Mouse (Mus musculus): ENCODE measurements around the gene Alx3. TPM values are rescaled to one million over a fixed set of nuclear protein-coding genes. Genes with fewer than 3 reads are reported as not detected.
"Not testable (repeated sequence)": the region's sequence is repeated elsewhere in the genome, so short reads cannot be mapped to it uniquely, and the experiment has no call there.

Gene Alx3
- polyA plus RNA-seq, 1 experiment from 2014 or later, result 0.10 TPM

DNA sequence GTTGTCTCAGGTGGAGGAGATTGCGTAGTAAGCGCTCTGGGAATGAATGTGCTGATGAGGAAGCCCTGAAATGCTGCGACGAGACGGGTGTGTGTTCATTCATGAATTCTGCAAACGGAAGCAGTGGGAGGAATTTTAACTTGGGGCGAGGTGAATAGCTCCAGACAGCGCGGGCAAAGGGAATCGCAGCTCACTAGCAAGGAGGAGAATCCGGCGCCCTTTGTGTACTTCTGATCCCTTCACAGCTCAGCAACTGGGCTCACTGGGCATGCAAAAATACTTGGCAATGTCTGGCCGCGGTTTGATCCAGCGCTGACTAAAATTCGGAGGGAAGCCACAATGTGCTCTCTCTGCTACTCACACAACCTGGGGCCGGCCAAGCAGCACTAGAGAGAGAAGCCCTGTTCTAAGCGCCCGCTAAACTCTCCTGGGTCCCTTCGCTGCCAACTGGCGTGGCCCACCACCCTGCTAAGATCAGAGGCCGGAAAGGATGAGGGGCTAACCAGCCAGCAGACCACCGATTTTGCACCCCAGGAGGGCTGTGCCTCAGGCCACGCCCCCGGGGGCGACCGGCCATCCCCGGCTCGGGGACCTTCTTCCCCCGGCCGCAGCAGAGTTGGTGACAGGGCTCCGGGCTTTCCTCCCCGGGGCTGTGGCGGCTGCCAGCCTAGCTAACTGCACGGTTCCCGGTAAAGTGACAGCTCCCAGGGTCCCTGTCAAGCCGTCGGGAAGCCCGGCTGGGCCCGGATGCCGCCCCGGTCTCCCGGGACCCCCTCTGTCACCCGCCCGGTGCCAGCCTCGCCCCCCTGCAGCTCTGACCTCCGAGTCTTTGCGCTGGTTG, 36.1 kb downstream of the Alx3 start, which contains the start of gene Gm10961:
TSS of gene Gm10961 (plus strand) at position 641 of the 841 bp plus-strand sequence.
- ChIA-PET POLR2A (interaction anchor here (1.0 to 1.4 kb wide), 3 partner anchors 8 to 63 kb away, joined by 3 to 4 read pairs (median 3); no protein-coding TSS in a partner anchor), CTCF (interaction anchor here (0.7 to 1.5 kb wide), 4 partner anchors 11 to 233 kb away, joined by 3 to 5 read pairs (median 4); no protein-coding TSS in a partner anchor)
- DNase-seq (ENCODE audit: low read depth, low spot score) (peak; percentile 53), ATAC-seq (peak; percentile 61)
- in situ Hi-C loops (cut with MboI; ENCODE audit: low pct_unique_long_range_greater_than_20kb), result no loop called here
- H3K27me3 ChIP-seq, result no peaks in the 10 kb centered on the region
- TF ChIP-seq CTCF (IDR thresholded peaks at IDR 0.05), result no peak

DNA sequence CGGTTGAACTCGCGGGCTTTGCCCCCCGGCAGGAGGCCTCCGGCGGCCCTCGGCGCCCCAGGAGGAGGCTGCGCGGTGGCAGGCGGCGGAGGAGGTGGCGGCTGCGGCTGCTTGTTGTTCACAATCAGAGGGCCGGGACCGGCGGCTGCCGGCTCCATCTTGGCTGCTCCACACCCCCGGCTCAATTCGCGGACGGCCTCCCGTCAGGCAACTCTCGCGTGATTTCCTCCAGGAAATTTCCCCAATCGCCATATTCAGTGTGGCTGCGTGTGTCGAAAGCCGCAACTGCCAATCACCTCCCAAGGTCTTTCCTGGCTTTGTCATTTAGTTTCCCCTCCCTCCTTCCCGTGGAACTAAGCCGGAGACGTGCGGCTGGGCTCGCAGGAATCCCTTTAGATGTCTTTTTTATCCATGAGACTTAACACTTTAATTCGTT, 36.7 kb downstream of the Alx3 start, which contains the start of gene Strip1:
TSS of gene Strip1 (minus strand) at position 172 of the 436 bp plus-strand sequence.
- POLR2A ChIA-PET, result interaction anchor here (1.3 to 1.4 kb wide), 2 partner anchors 9 to 20 kb away, joined by 3 to 4 read pairs; no protein-coding TSS in a partner anchor
- CTCF ChIA-PET, result no interaction called here
- no peaks in the 10 kb centered on the region for H3K27me3 ChIP-seq
- DNase-seq (ENCODE audit: low read depth, low spot score) (peak; percentile 91), ATAC-seq (peak; percentile 89)
- in situ Hi-C loops (cut with MboI; ENCODE audit: low pct_unique_long_range_greater_than_20kb), result no loop called here
- no peak for TF ChIP-seq CTCF (IDR thresholded peaks at IDR 0.05)

DNA sequence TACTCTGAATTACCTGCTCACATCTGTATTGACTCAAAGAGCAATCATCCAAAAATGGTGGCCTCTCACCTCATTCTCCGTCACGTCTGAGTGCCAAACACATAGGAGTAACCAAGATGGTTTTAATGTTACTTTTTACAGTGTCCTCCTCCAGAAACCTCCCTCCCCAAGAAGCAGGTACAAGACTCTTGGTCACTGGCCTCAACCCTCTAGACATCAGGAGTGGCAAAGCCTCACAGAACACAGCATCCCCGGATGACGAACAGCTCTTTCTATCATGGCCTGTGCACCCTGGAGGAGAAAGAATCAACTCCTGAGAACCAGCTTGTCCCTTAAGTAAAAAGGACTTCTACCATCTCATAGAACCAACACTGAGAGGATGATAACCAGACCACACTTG, 38.0 kb downstream of the Alx3 start:
- POLR2A ChIA-PET, result no interaction called here

DNA sequence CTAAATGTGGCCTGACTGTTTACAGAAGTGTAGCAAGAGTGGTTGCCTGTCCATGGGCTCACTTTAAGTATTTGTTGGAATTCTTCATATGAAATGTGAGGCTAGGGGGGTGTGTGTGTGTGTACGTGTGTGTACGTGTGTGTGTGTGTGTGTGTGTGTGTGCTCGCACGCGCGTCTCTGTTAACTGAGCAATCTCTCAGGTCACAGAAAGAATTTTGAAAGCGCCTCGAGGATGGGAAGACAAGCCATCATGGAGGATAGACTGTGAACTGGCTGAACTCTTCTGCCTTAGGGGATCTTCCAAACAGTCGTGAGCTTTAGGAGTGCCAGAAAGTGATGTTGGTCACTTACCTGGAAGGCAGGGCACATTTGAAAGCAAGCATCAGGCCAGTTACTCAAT, 39.1 kb downstream of the Alx3 start:
- DNase-seq (ENCODE audit: low read depth, low spot score) (no peak), ATAC-seq (no peak)
- POLR2A ChIA-PET, result no interaction called here
- CTCF ChIA-PET, result interaction anchor here (1.3 to 1.8 kb wide), 4 partner anchors 75 to 283 kb away, joined by 3 to 6 read pairs (median 4); no protein-coding TSS in a partner anchor
- no peaks in the 10 kb centered on the region for H3K27me3 ChIP-seq
- TF ChIP-seq CTCF (IDR thresholded peaks at IDR 0.05), result no peak
- in situ Hi-C loops (cut with MboI; ENCODE audit: low pct_unique_long_range_greater_than_20kb), result no loop called here

More for the DNA sequence above, 38.0 kb downstream of the Alx3 start:
- DNase-seq (ENCODE audit: low read depth, low spot score) (no peak), ATAC-seq (no peak)
- TF ChIP-seq CTCF (IDR thresholded peaks at IDR 0.05), result no peak
- H3K27me3 ChIP-seq, result no peaks in the 10 kb centered on the region
- in situ Hi-C loops (cut with MboI; ENCODE audit: low pct_unique_long_range_greater_than_20kb), result no loop called here
- CTCF ChIA-PET, result no interaction called here

DNA sequence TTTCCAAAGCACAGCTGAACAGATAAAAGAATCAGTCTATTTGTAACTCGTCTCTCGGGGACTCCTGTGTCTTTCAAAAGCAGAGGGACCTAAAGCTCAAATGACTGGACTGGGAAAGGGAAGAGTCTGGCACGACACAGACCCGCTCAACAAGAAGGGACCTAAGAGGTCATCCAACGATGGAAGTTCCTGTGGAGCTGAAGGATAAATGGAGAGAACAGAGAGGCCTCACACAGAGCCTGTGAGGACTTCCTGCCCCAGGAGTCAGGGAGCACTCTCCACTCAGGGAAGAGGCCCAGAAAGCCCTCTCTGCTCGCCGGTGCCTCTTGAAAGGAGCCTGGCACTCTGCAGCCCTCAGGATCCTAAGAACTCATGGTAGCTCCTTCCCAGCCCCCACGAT, 41.0 kb downstream of the Alx3 start:
- in situ Hi-C loops (cut with MboI; ENCODE audit: low pct_unique_long_range_greater_than_20kb), result no loop called here
- no peak for ATAC-seq
- CTCF ChIA-PET, result interaction anchor here (1.0 to 1.3 kb wide), 3 partner anchors 8 to 22 kb away, joined by 3 to 4 read pairs (median 3); no protein-coding TSS in a partner anchor

DNA sequence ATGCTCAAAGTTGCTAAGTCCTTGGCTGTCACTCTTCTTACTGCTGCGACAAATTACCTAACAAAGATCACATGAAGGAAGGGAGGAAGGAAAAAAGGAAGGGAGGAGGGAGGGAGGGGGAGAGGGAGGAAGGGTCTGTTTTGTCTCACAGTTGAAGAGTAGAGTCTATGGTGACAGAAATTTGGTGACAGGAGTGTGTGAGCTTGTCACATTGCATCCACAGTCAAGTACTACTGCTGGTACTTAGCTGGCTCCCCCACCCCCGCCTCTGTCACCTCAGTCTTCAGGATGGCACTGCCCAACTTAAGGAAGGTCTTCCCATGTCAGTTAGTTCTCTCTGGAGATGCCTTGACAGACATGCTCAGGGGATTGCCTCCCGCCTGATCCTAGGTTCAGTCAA, 41.4 kb downstream of the Alx3 start:
- no peaks in the 10 kb centered on the region for H3K27me3 ChIP-seq
- in situ Hi-C loops (cut with MboI; ENCODE audit: low pct_unique_long_range_greater_than_20kb), result no loop called here
- DNase-seq (ENCODE audit: low read depth, low spot score) (no peak), ATAC-seq (no peak)
- CTCF ChIA-PET, result interaction anchor here (1.1 to 1.3 kb wide), 2 partner anchors 9 to 21 kb away, joined by 3 read pairs; no protein-coding TSS in a partner anchor
- no peak for TF ChIP-seq CTCF (IDR thresholded peaks at IDR 0.05)
- POLR2A ChIA-PET, result interaction anchor here (1.2 kb wide), 1 partner anchor 45 kb away, joined by 3 read pairs; no protein-coding TSS in a partner anchor

More for the DNA sequence above, 41.0 kb downstream of the Alx3 start:
- TF ChIP-seq CTCF (IDR thresholded peaks at IDR 0.05), result no peak
- no peak for DNase-seq (ENCODE audit: low read depth, low spot score)
- POLR2A ChIA-PET, result interaction anchor here (1.2 kb wide), 1 partner anchor 45 kb away, joined by 3 read pairs; no protein-coding TSS in a partner anchor
- no peaks in the 10 kb centered on the region for H3K27me3 ChIP-seq

DNA sequence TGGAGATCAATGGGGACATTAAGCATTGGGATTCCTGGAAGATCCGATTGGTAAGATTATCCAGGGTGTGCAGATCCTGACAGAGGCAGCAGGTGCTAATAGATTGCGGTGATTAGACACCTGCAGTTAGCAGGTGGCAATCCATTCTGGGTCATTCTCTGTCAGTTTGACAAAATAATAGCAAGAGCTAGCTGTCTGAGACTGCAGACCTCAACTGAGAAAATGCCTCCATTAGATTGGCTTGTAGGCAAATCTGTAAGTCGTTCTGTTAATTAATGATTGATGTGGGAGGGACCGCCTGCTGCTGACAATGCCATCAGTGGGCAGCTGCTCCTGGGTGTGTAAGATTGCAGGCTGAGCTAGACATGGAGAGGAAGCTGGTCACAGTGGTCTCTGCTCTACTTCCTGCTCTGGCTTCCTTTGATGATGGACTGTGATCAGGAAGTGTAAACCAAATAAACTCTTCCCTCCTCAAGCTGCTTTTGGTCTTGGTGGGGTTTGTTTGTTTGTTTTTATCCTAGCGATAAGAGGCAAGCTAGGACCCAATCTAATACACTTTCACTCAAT, 42.9 kb downstream of the Alx3 start:
- DNase-seq (ENCODE audit: low read depth, low spot score) (no peak), ATAC-seq (no peak)
- POLR2A ChIA-PET, result no interaction called here
- in situ Hi-C loops (cut with MboI; ENCODE audit: low pct_unique_long_range_greater_than_20kb), result no loop called here
- no peaks in the 10 kb centered on the region for H3K27me3 ChIP-seq
- CTCF ChIA-PET, result interaction anchor here (1.0 to 1.4 kb wide), 2 partner anchors 29 to 52 kb away, joined by 3 read pairs; no protein-coding TSS in a partner anchor
- no peak for TF ChIP-seq CTCF (IDR thresholded peaks at IDR 0.05)

DNA sequence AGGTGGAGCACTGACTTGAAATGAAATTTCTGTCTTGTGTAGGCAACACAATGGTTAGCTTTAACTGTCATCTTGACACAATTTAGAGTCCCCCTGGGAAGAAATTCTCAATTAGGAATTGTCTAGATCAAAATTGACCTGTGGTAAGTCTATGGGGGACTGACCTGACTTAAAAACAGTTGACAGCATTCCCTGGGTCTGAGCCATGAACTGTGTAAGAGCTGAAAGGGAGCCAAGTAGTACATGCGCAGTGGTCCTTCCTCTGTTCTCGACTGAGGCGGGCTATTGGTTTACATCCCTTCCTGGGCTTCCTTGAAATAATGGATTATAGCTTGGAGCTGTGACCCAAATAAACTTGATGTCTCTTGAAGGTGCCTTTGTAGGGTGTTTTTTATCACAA, 52.1 kb downstream of the Alx3 start:
- ATAC-seq (no peak), DNase-seq (ENCODE audit: low read depth, low spot score) (no peak)
- in situ Hi-C loops (cut with MboI; ENCODE audit: low pct_unique_long_range_greater_than_20kb), result no loop called here
- TF ChIP-seq CTCF (IDR thresholded peaks at IDR 0.05), result no peak
- ChIA-PET CTCF (interaction anchor here (1.7 kb wide), 1 partner anchor 12 kb away, joined by 6 read pairs; no protein-coding TSS in a partner anchor), POLR2A (no interaction called here)
- H3K27me3 ChIP-seq, result no peaks in the 10 kb centered on the region

DNA sequence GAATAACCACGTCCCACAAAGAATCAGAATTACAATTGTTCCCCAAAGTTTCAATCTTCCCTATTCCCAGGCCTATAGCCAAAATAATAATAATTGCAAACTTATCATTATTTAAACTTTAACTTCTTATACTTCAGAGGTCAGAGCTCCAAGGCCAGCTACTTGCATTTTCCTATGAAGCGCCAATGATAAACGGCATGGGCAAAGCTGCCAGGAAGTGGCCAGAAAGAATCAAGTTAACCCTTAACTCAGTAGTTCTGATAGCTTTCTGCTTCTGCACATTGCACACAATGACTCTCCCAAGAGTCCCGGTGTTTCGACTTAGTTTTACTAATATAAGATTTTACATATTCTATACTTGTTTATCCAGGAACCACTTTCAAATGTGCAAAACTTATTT, 55.4 kb downstream of the Alx3 start:
- ATAC-seq; DNase-seq (ENCODE audit: low read depth, low spot score); H3K27me3 ChIP-seq; in situ Hi-C loops (cut with MboI; ENCODE audit: low pct_unique_long_range_greater_than_20kb); CTCF ChIA-PET: not testable (repeated sequence)
- POLR2A ChIA-PET, result interaction anchor here (0.7 kb wide), 1 partner anchor 1222 kb away, joined by 3 read pairs; no protein-coding TSS in a partner anchor

DNA sequence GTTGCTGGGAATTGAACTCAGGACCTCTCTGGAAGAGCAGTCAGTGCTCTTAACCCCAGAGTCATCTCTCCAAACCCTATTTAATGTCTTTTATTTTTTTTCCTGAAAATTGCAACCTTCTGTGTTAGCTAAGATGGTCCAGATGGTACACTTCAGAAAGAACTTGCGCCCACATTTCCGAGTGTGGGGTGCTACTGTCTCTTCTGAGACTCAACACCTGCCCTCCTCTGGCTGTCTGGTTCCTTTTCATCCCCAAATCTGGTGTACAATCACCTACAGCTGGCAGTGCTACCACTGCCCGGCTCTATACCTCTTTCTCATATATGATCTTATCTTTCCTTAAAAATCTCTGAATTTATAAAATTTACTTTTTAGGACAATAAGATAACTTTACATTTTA, 58.1 kb downstream of the Alx3 start:
- ATAC-seq (no peak), DNase-seq (ENCODE audit: low read depth, low spot score) (no peak)
- in situ Hi-C loops (cut with MboI; ENCODE audit: low pct_unique_long_range_greater_than_20kb), result no loop called here
- H3K27me3 ChIP-seq, result no peaks in the 10 kb centered on the region
- POLR2A ChIA-PET, result no interaction called here
- CTCF ChIA-PET, result interaction anchor here (1.0 kb wide), 1 partner anchor 12 kb away, joined by 4 read pairs; no protein-coding TSS in a partner anchor
- no peak for TF ChIP-seq CTCF (IDR thresholded peaks at IDR 0.05)

All from Patski (cell line).